Mouse (Mus musculus) erythroblast, embryonic 14.5 days (primary cell): ENCODE results near the gene Cdc42bpa. TPM values are rescaled to one million over a fixed set of nuclear protein-coding genes. Genes with fewer than 3 reads are reported as not detected.

ENCODE experiments used
- H3K27me3 ChIP-seq: 2 replicates; pipeline ENCODE4 v1.6.1; 2012; ENCODE audit warnings: inconsistent platforms; ENCODE audit not compliant: control insufficient read depth
- H3K36me3 ChIP-seq: 2 replicates; pipeline ENCODE4 v1.6.1; 2012; ENCODE audit warnings: mild to moderate bottlenecking, inconsistent platforms; ENCODE audit not compliant: control insufficient read depth
- H3K4me1 ChIP-seq: 2 replicates; pipeline ENCODE4 v1.6.1; 2012; ENCODE audit warnings: inconsistent platforms; ENCODE audit not compliant: control insufficient read depth
- H3K4me3 ChIP-seq: replicated peaks from 2 replicates; pipeline ENCODE3; 2012; ENCODE audit warnings: moderate library complexity, mild to moderate bottlenecking, inconsistent platforms
- H3K9me3 ChIP-seq: 2 replicates; pipeline ENCODE4 v1.6.1; 2012; ENCODE audit warnings: low read length, inconsistent platforms, mixed read lengths; ENCODE audit not compliant: control insufficient read depth
- GATA1 ChIP-seq: IDR thresholded peaks from 2 replicates; pipeline ENCODE4 v1.6.1; 2012; ENCODE audit warnings: low read length, inconsistent platforms, mixed read lengths
- TAL1 ChIP-seq: IDR thresholded peaks from 3 replicates; pipeline ENCODE4 v1.6.1; 2012; ENCODE audit warnings: low read length, inconsistent platforms, mixed read lengths
- polyA plus RNA-seq: library from polyadenylated mRNA; stranded (reverse); fragments of >175 nt; gene quantifications from 2 replicates; pipeline ENCODE4 v1.2.3, GENCODE M21; 2012

Gene Cdc42bpa
- polyA plus RNA-seq, 1 experiment: 2.3 TPM

- Histone ChIP-seq H3K4me1 (no peaks in the 10 kb centered on the region), H3K9me3 (no peaks in the 10 kb centered on the region), H3K27me3 (no peaks in the 10 kb centered on the region), H3K36me3 (no peaks in the 10 kb centered on the region), H3K4me3 (no peak overlapping the region)
- TF ChIP-seq TAL1 (no peak), GATA1 (no peak)
These were observed 254.8 kb downstream of the Cdc42bpa start for GRCm38 (mm10) chr1:180215044-180215443.

Other genes with a start within 250 kb of the Cdc42bpa start
- not detected in 2 replicates for gene Kif28, start 215.2 kb upstream of the Cdc42bpa start, polyA plus RNA-seq
- gene Gm10518, start 157.1 kb upstream of the Cdc42bpa start, polyA plus RNA-seq: not detected in 2 replicates
- 4.5 and 4.8 TPM in 2 replicates for gene Ahctf1, start 156.8 kb upstream of the Cdc42bpa start, polyA plus RNA-seq
- 0.41 TPM in 2 replicates for gene Coq8a, start 239.1 kb downstream of the Cdc42bpa start, polyA plus RNA-seq